Mouse (Mus musculus) MEL (cell line): ENCODE data around the gene Csf2rb2. TPM values are rescaled to one million over a fixed set of nuclear protein-coding genes. Genes with fewer than 3 reads are reported as not detected.
"Not testable (repeated sequence)": the region's sequence is repeated elsewhere in the genome, so short reads cannot be mapped to it uniquely, and the experiment has no call there.

Experiments used
- DNase-seq: peaks from one replicate; pipeline ENCODE4 v3.0.0; 2011; ENCODE audit warnings: low read depth, low spot score
- H3K27ac ChIP-seq: 2 replicates; pipeline ENCODE4 v1.5.1; 2012; ENCODE audit warnings: low read depth, mild to moderate bottlenecking, control low read depth, low read length, moderate library complexity; ENCODE audit not compliant: control insufficient read depth
- H3K27me3 ChIP-seq, 2 experiments: fragments of 150-350 bp in 1 of 2; sonication (generic) in 1 of 2; 2 replicates each; pipeline ENCODE4 v1.6.1; 2012; ENCODE audit warnings: low read length in 2 of 2, mild to moderate bottlenecking in 2 of 2, improper control_type of control experiment in 1 of 2, moderate library complexity in 1 of 2; ENCODE audit not compliant: insufficient read depth in 2 of 2, control insufficient read depth in 1 of 2
- H3K36me3 ChIP-seq, 2 experiments: 2 replicates each; pipeline ENCODE4 v1.6.1; 2012 to 2014; ENCODE audit warnings: low read length in 2 of 2, improper control_type of control experiment in 1 of 2, inconsistent platforms in 1 of 2, mild to moderate bottlenecking in 1 of 2; ENCODE audit not compliant: insufficient read depth in 2 of 2, control insufficient read depth in 1 of 2
- H3K4me1 ChIP-seq, 2 experiments: fragments of 150-350 bp in 1 of 2; sonication (generic) in 1 of 2; 2 replicates each; pipeline ENCODE4 v1.6.1; 2012; ENCODE audit warnings: low read length in 2 of 2, improper control_type of control experiment in 1 of 2, mild to moderate bottlenecking in 1 of 2; ENCODE audit not compliant: insufficient read depth in 2 of 2, control insufficient read depth in 1 of 2
- H3K4me3 ChIP-seq, 2 experiments: fragments of 150-350 bp in 1 of 2; sonication (generic) in 1 of 2; 2 replicates each; pipeline ENCODE4 v1.5.1; 2012; ENCODE audit warnings: low read depth in 2 of 2, low read length in 2 of 2, mild to moderate bottlenecking in 2 of 2, moderate library complexity in 2 of 2, control low read depth in 1 of 2, improper control_type of control experiment in 1 of 2; ENCODE audit not compliant: control insufficient read depth in 1 of 2, insufficient read depth in 1 of 2
- H3K79me2 ChIP-seq: 2 replicates; pipeline ENCODE4 v1.6.1; 2012; ENCODE audit warnings: mild to moderate bottlenecking, low read length, moderate library complexity; ENCODE audit not compliant: control insufficient read depth, poor library complexity, insufficient read depth
- H3K9ac ChIP-seq: 2 replicates; pipeline ENCODE4 v1.6.1; 2012; ENCODE audit warnings: low read depth, mild to moderate bottlenecking, control low read depth, low read length, moderate library complexity; ENCODE audit not compliant: control insufficient read depth, poor library complexity, severe bottlenecking
- H3K9me3 ChIP-seq: fragments of 150-350 bp; sonication (generic); replicated peaks from 2 replicates; pipeline ENCODE4 v1.6.1; 2012; ENCODE audit warnings: mild to moderate bottlenecking, low read length, improper control_type of control experiment, moderate library complexity; ENCODE audit not compliant: insufficient read depth
- CHD1 ChIP-seq: IDR thresholded peaks from 2 replicates; pipeline ENCODE4 v1.6.1; 2012; ENCODE audit warnings: low read depth, mild to moderate bottlenecking, inconsistent platforms, low read length, improper control_type of control experiment
- CTCF ChIP-seq, 3 experiments: IDR thresholded peaks in 2 of 3; conservative IDR thresholded peaks in 1 of 3; 2 replicates each; pipeline ENCODE4 v1.5.1; 2011 to 2012; ENCODE audit warnings: low read length in 3 of 3, low read depth in 2 of 3, mild to moderate bottlenecking in 2 of 3, improper control_type of control experiment in 1 of 3, inconsistent platforms in 1 of 3, mixed read lengths in 1 of 3, moderate library complexity in 1 of 3; ENCODE audit not compliant: control insufficient read depth in 1 of 3, insufficient read depth in 1 of 3, poor library complexity in 1 of 3, severe bottlenecking in 1 of 3
- E2F4 ChIP-seq: IDR thresholded peaks from 2 replicates; pipeline ENCODE4 v1.6.1; 2011; ENCODE audit warnings: low read depth, low read length, improper control_type of control experiment, borderline replicate concordance
- GATA1 ChIP-seq: IDR thresholded peaks from 2 replicates; pipeline ENCODE4 v1.6.1; 2011; ENCODE audit warnings: low read depth, low read length, improper control_type of control experiment
- JUND ChIP-seq: IDR thresholded peaks from 2 replicates; pipeline ENCODE4 v1.6.1; 2011; ENCODE audit warnings: low read depth, mild to moderate bottlenecking, improper control_type of control experiment, low read length
- KAT2A ChIP-seq: conservative IDR thresholded peaks from 2 replicates; pipeline ENCODE4 v1.6.1; 2012; ENCODE audit warnings: low read depth, low read length, improper control_type of control experiment, inconsistent platforms
- MAFK ChIP-seq: IDR thresholded peaks from 2 replicates; pipeline ENCODE4 v1.6.1; 2011; ENCODE audit warnings: low read depth, mild to moderate bottlenecking, low read length, improper control_type of control experiment, borderline replicate concordance
- NELFE ChIP-seq: IDR thresholded peaks from 2 replicates; pipeline ENCODE4 v1.6.1; 2011; ENCODE audit warnings: low read depth, low read length, improper control_type of control experiment
- NRF1 ChIP-seq: IDR thresholded peaks from 2 replicates; pipeline ENCODE4 v1.6.1; 2014; ENCODE audit warnings: low read depth, mild to moderate bottlenecking, inconsistent platforms, low read length, improper control_type of control experiment, moderate library complexity; ENCODE audit not compliant: poor library complexity, insufficient read depth, severe bottlenecking
- POLR2AphosphoS2 ChIP-seq: IDR thresholded peaks from 2 replicates; pipeline ENCODE4 v1.6.1; 2011; ENCODE audit warnings: low read length, improper control_type of control experiment
- RAD21 ChIP-seq: IDR thresholded peaks from 2 replicates; pipeline ENCODE4 v1.6.1; 2011; ENCODE audit warnings: mild to moderate bottlenecking, low read depth, low read length, improper control_type of control experiment
- SIN3A ChIP-seq: IDR thresholded peaks from 2 replicates; pipeline ENCODE4 v1.6.1; 2012; ENCODE audit warnings: low read length, improper control_type of control experiment, inconsistent platforms
- SMC3 ChIP-seq: IDR thresholded peaks from 2 replicates; pipeline ENCODE4 v1.6.1; 2011; ENCODE audit warnings: low read depth, low read length, improper control_type of control experiment
- TAL1 ChIP-seq: IDR thresholded peaks from 2 replicates; pipeline ENCODE4 v1.6.1; 2012; ENCODE audit warnings: mild to moderate bottlenecking, inconsistent platforms, low read length, moderate library complexity, mixed read lengths
- TBP ChIP-seq: IDR thresholded peaks from 2 replicates; pipeline ENCODE4 v1.8.0; 2011; ENCODE audit warnings: low read depth, low read length, improper control_type of control experiment
- UBTF ChIP-seq: IDR thresholded peaks from 2 replicates; pipeline ENCODE4 v1.6.1; 2012; ENCODE audit warnings: low read depth, mild to moderate bottlenecking, inconsistent platforms, low read length, improper control_type of control experiment, moderate library complexity, borderline replicate concordance; ENCODE audit not compliant: insufficient read depth
- ZNF384 ChIP-seq: IDR thresholded peaks from 2 replicates; pipeline ENCODE4 v1.6.1; 2012; ENCODE audit warnings: low read depth, mild to moderate bottlenecking, inconsistent platforms, low read length, improper control_type of control experiment
- polyA plus RNA-seq, 2 experiments: library from polyadenylated mRNA; stranded (reverse) in 1 of 2; unstranded in 1 of 2; fragments of >175 nt in 1 of 2; fragments of >200 nt in 1 of 2; gene quantifications; 2 replicates each; pipeline versions ENCODE4 v1.2.1 to v1.2.4; 2012; ENCODE audit warnings: low replicate concordance in 2 of 2, low read depth in 1 of 2; ENCODE audit not compliant: insufficient read length in 2 of 2, insufficient read depth in 1 of 2, missing spikeins in 1 of 2
- total RNA-seq: library from RNA; depleted of rRNA; stranded (reverse); fragments of 300-350 nt; gene quantifications from 2 replicates; pipeline ENCODE4 v1.2.3, GENCODE M21; 2012

The Csf2rb2 gene
- total and polyA plus RNA-seq, 3 experiments, result 0.54 to 1.8 TPM; not detected in 1

DNA sequence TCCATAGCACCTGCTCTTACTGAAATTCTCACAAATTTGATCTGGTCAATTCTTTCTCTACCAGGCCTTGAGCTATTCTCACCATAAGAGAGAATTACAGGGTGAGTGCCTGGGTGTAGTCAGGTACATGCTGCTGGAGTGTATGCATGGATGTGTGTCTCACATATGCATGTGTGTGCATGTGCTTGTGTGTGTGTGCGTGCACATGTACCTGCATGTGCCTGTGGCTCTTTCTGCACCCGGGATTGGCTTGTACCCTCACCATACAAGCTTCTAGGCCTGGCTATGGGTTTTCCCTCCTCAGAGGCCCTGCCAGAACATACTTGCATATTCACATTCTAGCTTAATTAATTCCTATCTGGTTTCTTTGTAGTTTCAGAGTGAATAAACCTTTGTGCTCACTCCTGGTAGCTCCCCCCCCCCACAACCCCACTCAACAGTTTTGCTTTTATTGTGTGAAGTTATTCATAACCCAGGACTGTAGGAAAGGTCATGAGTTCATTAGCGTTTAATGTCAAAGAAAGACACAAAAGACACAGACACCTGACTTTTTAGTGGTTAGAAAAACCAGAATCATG is 23.1 kb upstream of the Csf2rb2 start:
- Histone ChIP-seq H3K36me3 (peaks cover 0 to 17% of the 10 kb centered on the region in 2 experiments; a peak in 2 of 4 replicates), H3K27me3 (no peaks in the 10 kb centered on the region), H3K9ac (peak overlapping the region; percentile 9), H3K4me1 (peaks cover 2 to 26% of the 10 kb centered on the region in 2 experiments), H3K27ac (0 out of 2 replicates have a peak overlapping the region, but pooled peaks have one; percentile 1), H3K4me3 (0 out of 4 replicates have a peak overlapping the region, but pooled peaks of 1 of the 2 experiments have one; percentile 1), H3K9me3 (no peaks in the 10 kb centered on the region), H3K79me2 (peaks cover 7% of the 10 kb centered on the region)
- TF ChIP-seq NRF1, result no peak
- TF ChIP-seq SMC3, result no peak
- TF ChIP-seq MAFK, result no peak
- TF ChIP-seq TAL1, result no peak
- TF ChIP-seq E2F4, result no peak
- TF ChIP-seq CHD1, result no peak
- TF ChIP-seq NELFE, result no peak
- no peak for TF ChIP-seq TBP
- no peak for TF ChIP-seq UBTF
- no peak for TF ChIP-seq POLR2AphosphoS2
- TF ChIP-seq JUND, result no peak
- no peak for DNase-seq

DNA sequence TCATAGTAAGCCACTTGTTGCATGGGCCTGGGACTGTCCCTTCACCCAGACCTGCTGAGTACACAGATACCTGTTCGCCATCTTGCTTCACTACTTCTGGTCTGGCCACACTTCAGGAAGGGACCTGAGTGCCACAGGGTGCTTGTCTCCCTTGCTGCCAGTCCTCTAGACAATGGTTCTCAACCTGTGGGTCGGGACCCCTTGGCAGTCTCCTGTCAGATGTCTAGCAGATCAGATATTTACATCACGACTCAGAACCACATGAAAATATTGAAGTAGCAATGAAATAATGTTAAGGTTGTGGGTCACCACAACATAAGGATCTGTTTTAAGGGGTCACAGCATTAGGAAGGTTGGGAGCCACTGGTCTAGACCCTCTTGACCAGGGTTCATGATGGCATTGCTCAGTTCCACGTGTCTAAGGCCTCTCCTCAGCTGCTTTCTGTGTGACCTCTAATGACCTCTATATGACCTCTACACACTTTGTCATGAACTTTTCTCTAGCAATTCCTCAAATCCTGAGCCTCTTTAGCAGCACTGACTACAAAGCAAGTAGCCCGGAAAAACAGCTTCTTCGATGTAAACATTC is 22.3 kb upstream of the Csf2rb2 start:
- Histone ChIP-seq H3K4me3 (peak overlapping the region in 1 of 2 experiments; percentile 23; a peak in 2 of 4 replicates), H3K27ac (peak overlapping the region; percentile 26; the same call in 1 of the 2 replicates), H3K9ac (peak overlapping the region; percentile 37), H3K36me3 (peaks cover 0 to 21% of the 10 kb centered on the region in 2 experiments; a peak in 2 of 4 replicates), H3K4me1 (peaks cover 2 to 28% of the 10 kb centered on the region in 2 experiments)
- DNase-seq, H3K9me3 ChIP-seq, H3K79me2 ChIP-seq, H3K27me3 ChIP-seq: not testable (repeated sequence)

GRCm38 (mm10) chr15:78326747-78327146 is 21.2 kb upstream of the Csf2rb2 start:
- TF ChIP-seq UBTF (no peak), SIN3A (no peak), GATA1 (no peak), RAD21 (no peak), KAT2A (no peak), CTCF (IDR thresholded peaks at IDR 0.05 in 2 of 3, conservative IDR thresholded peaks at IDR 0.05 in 1 of 3; ENCODE audit: control insufficient read depth in 1 of 3, insufficient read depth in 1 of 3, low read depth in 2 of 3, low read length in 3 of 3, poor library complexity in 1 of 3, severe bottlenecking in 1 of 3) (no peak), ZNF384 (no peak)
- peak overlapping the region; percentile 25 to 39; a peak in 3 of 4 replicates for H3K4me3 ChIP-seq
- peaks cover 0 to 24% of the 10 kb centered on the region in 2 experiments; a peak in 2 of 4 replicates for H3K36me3 ChIP-seq
- DNase-seq, result no peak
- peaks cover 2 to 36% of the 10 kb centered on the region in 2 experiments for H3K4me1 ChIP-seq
- no peaks in the 10 kb centered on the region for H3K27me3 ChIP-seq
- H3K9me3 ChIP-seq, result no peaks in the 10 kb centered on the region
- peak overlapping the region; percentile 43 for H3K9ac ChIP-seq
- peaks cover 7% of the 10 kb centered on the region for H3K79me2 ChIP-seq
- peak overlapping the region; percentile 11; the same call in 1 of the 2 replicates for H3K27ac ChIP-seq
